Mouse (Mus musculus): Measurements from ENCODE around the gene Upp2.

Upp2 gene

DNA sequence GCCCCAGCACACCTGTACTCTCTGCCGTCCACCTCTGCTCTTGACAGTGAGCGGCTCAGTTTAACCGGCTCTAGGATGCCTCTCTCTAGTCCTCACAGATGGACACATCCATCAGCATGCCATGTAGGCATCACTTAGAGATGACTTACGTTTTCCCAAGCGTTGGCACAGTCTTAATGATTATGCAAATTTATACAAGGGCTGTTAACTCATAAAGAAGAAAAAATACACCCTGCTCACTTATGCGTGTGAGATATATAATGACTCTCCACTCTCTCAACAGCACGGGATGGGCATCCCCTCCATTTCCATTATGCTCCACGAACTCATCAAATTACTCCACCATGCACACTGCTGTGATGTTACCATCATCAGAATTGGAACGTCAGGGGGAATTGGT, 206.7 kb downstream of the Upp2 start:
- DNase-seq = no peak

DNA sequence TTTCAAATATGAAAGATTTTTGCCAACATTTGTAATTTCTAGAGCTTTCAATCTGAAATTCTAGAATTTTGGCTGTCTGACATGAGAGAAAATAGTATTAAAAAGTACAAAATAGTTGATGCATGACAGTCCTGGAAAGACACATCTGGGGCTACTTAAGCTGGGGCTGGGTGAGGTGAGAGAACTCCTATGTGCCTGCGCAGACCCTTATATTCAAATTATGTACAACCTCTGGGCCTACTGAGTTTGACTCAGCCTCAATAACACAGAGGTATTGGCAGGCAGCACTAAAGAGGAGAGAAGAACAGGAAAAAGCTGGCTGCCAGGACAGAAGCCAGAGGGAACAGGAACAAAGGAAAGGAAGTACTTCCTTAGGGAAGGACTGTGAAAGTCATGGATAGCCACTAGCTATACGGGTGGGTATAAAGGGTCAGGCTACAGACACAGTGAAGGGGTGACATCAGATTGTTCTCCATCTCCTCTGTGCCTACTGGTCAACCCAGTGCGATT, 211.9 kb downstream of the Upp2 start:
- no peak for DNase-seq

DNA sequence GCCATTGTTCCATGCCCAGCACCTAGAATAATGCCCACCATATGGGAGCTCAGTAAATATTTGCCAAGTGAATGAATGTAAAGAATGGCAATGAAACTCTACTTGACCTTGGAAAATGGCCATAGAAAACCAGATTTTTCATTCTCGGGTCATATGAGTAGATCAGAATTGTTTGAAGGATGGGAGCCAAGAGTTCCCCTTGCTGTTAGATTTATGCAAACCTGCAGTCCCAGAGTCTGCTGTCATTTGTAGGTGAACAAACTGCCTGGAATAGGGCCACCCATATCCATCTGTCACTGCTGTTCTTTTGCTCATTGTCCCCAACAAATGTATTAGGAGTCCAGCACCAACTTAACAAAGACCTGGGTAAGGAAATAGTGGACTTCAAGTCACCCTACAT, 216.4 kb downstream of the Upp2 start:
- DNase-seq = no peak

DNA sequence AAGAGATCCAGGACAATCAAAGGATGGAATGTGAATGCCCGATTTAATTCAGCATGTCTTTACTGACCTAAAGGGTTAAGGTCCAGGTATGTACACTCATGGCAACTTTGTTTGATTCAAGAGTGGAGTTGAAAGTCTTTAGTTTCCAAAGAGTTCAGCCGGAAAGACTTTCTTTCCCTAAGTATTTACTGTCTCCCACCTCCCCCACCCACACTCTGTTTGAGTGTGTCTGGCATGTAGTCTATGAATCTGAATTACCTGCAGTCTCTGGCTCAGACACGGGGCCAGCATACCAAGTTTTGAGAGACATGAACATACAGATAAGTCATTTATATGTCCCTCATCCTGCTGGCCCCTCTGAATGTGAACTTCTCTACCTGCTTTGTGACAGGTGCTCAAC, 219.1 kb downstream of the Upp2 start:
- DNase-seq = no peak

DNA sequence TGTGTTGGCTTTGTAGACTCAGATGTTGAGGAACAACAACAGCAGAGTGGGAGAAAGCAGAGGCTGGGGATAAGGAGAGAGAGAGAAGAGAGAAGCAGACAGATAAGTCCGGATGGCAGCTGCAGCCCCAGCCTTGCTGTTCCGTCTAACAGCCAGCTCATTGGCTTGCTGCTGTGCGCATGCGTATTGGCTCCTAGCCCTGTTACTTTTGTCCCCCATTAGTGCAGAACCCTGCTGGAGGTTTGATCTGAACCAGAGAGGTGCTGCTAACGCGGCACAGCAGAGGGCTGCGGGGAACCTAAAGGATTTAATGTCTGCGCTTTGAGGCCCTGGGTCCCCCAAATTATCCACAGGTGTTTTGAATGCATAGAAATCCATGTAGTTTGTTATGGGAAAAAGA, 219.6 kb downstream of the Upp2 start:
- DNase-seq = no peak

DNA sequence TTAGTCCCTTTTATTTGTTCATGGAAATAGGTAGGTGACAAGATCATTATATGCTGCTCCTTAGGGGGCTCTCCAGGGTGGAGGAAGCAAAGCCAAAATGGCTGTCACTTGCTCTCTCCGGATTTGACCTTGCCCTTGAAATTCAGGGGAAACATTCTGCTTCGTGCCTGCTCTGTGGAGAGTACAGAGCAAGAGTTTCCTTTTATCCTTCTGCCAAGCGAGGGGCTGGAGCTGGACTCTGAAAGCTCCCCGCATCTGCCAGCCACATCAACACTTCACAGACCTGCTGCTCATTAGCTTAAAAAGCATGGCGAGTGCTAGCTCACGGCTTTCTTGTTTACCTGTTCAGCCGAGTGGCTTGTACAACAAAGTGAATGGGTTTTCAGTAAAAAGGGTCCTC, 220.3 kb downstream of the Upp2 start:
- DNase-seq = no peak

DNA sequence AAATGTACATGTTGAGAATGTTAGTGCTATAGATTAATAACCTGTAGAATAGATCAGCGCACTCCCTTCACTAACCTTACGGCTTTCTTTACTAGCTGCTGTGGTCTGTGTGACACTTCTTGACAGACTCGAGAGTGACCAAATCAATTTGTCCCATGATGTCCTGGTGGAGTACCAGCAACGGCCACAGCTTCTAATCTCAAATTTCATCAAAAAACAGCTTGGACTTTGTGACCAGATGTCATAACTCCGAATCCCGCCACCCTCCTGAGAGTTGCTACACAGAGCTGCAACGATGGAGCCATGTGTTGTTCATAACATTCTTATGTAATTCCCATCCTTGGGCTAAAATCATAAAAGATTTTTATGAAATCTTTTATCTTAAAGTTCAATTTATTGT, 222.8 kb downstream of the Upp2 start:
- no peak for DNase-seq

DNA sequence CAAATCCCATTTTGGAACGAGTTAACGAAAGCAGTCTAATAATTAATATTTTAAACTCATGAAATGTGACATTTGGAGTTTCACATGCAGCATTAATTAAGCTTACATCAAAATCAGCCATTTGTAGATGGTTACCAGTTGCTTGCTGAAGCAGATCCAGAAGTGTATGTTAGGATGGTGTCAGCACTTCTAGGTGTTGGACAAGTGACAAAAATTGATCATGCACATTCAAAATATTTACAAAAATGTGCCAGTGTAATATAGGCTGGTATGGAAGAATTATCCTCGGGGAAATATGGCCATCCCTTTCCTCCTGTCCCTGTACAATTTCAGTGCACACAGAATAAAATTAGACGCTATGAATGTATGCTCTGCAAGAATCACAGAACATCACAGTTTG, 223.3 kb downstream of the Upp2 start:
- DNase-seq = no peak

DNA sequence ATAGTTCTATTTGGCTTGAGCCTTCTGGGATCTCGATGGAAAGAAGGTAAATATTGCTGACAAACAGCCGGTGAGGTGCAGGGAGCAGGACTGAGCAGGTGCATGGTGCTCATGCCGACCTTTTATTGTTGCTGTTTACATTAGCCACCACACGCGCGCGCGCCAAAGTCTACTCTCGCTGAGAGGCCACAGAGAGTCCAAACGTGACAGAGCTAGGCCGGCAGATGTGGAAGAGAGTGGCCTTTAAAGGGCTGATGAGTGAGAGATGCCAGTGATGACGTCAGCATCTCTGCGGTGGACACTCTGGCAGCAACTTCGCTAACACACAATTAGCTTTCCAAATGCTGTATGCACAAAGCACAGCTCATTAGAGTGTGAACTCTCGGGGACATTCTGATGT, 227.4 kb downstream of the Upp2 start:
- DNase-seq = no peak

DNA sequence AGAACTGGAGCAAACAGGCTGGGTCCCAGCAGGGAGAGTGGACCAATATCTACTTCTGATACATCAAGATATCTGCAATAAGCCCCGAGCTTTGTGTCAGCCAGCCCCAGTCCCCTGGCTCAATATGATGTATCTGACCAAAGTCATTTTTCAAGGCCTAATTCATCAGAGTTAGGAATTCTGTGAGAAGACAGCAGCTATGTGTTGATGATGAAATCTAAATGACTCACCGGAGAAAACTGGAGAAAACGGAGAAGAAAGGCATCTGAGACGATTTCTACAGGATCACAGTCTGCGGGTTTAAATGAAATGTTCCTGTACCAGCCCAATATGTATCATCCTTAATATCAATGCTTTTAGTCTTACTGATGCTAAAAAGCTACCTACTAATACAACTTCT, 228.3 kb downstream of the Upp2 start:
- no peak for DNase-seq

DNA sequence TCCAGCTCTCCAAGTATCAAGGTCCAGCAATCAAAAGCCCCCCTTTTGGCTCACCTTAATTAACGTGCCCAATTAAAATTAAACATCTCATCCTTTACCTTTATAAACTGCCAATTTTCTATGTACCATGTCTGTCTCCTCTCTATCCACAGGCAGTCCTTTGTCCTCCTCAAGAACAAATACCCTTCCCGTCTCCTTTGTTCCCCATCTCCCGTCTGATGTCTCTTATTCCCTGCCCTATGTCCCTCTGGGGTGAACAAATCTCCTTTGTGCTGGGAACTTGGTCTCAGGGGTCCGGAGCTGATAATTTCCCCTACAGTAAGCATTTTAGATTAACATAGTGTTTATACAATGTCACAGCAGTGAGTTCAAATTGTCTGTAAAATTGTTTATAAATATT, 230.4 kb downstream of the Upp2 start:
- no peak for DNase-seq

DNA sequence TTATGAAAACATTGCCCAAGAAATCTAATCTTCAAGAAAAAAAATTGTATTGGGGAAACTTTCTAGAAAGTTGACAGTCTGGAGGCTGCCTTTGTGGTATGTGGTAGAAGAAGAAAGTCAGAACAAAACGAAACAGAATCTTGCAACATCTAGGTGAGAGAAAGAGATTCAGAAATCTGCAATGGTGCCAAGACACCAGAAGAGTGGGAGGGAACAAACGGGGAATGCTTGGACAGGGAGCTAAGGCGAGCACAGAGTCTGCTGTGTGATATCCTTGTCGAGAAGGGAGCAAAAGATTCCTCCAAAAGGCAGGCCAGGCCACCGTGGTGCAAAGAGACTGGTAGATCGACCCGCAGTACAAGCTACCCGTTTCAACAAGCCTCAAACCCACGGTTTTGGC, 232.0 kb downstream of the Upp2 start:
- no peak for DNase-seq

DNA sequence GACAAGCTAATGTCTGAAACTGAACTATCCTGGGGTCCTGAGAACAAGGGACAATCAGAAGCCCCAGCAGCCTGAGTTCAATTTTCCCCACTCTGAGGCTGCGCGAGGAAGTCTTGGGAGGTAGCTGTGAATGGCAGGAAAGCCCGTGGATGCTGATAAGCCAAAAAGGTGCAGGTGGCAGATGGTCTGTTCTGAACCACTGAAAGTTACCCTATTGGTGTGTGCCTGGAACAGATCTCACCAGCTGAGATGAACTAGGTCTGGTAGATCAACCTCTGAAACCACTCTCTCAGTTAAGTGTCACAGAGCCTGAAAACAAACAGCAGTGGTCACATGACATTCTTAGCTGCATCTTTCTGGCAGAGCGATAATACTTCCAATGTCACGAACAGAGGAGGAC, 232.5 kb downstream of the Upp2 start:
- no peak for DNase-seq

DNA sequence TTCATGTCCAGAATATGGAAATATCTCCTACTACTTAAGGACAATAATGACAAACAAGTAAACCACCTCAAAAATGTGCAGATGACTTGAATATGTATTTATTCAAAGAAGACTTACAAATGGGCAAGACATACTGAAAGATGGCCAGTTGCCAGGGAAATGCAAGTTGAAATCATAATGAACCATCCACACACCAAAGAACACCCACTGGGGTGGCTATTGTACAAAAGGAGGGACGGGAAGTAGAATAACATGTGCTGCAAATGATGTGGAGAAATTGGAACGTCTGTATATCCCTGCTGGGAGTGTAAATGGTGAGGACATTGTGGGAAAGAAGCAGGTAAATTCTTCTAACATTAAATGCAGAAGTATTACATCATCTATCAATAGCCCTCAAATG, 245.8 kb downstream of the Upp2 start:
- DNase-seq = no peak

DNA sequence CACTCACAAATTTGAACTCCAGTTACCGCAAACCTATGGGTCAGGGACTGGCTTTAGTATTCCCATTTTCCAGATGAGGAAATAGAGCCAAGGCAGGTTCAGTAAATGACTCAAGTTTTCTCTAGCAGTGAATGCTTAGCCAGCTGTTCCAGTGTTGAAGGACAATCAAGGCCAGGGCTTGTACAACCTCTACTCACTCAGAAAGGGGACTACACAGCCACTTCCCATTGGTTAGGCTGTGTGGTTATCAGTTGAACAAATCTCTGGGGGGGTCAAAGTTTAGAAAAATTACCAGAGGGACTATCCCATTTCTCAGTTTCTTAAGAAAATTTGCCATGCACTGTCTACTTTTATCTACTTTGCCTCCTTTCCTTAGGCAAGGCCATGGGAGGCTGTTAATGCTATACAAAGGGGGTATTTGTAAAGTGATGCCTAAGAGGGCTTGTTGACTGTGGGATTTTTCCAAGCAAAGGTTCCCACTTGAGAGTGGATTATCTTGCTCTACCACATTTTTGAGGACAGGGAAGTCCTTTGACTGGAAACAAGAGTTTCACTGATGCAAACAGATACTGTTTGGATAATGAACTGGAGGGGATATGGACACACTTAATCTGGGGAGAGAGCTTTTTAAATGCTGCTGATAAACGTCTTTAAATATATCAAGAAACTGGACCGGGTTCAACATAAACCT, 262.0 kb downstream of the Upp2 start:
- DNase-seq = no peak

DNA sequence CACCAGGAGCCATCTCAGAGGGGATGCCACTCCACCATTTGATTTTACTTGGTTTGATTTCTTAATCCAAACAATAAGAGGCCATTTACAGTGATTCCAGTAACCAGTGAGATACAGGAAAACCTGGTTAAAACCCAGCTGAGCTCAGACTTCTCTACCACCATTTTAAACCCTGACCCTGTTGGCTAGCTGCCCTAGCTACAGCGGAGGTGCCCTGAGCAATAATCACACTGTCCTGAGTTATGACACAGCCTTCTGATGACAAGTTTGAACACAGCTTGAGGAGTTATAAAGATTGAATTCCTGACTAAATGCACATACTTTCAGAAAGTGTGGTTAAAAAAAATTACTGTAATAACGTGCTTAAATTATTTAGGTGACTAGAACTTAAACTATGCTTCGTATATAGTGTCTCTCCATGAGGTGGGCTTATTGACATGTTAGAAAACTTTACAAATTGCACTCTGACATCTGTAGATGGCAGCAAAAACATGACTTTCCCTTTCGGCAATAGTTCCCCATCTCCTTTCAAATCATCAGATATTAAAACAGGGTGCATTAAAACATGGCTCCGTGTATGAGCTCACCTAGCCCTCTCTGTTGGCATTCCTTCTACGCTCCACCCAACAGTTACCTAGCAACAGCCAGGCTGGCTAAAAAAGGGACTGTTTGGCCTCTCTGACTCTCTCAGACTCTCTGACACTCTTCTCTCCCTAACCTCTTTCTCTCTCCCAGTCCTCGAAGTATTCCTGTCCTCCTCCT, 263.1 kb downstream of the Upp2 start:
- no peak for DNase-seq

DNA sequence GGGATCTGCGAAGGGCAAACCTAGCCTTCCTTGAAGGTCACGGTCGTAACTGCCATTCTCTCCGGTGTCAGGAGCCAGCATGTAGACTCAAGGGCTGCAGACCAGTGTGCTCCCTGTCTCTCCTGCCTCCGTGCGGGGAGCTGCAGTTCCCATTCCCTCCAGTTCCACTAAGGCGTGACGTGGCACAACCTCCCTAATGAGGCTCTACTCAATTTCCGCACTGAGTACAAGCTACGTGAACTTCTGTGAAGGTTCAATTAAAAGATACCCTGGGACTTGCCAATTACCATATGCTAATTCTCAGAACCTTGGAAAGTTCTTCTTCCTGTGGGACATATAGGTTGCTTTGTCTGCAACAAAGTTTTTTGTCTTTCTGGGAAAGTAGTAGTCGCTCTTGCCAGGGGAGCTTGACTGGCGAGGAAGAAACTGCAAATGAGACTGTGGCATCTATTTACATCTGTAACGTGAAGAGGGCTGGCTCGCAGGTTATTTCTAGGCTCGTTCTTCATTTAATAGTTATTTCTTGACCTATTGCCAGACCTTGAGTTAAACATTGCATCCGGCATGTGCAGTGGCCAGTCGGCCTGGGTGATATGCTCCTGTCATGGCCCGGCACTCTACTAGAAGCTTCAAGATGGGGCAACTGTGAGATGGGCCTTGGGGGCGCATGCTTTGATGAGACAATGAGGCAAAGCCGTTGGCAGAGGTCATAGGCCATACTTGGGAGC, 265.3 kb downstream of the Upp2 start:
- DNase-seq = no peak

DNA sequence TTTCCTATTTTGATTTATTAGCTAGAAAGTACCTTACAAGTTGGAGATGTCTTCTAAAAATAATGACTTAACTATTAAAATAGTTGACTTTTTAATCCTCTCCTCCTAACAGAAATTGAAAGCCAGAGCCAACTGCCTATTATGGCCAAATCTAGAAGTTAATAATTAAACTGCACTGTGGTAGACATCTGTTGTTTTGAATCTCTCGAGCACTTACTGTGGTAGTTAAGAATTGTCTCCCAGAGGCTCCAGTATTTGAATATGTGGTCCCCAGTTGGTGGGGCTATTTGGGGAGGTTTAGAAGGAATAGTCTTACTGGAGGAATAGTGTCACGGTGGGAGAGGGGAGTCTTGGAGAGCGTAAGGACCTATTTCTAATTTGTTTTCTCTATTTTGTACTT, 273.9 kb downstream of the Upp2 start:
- DNase-seq = no peak

DNA sequence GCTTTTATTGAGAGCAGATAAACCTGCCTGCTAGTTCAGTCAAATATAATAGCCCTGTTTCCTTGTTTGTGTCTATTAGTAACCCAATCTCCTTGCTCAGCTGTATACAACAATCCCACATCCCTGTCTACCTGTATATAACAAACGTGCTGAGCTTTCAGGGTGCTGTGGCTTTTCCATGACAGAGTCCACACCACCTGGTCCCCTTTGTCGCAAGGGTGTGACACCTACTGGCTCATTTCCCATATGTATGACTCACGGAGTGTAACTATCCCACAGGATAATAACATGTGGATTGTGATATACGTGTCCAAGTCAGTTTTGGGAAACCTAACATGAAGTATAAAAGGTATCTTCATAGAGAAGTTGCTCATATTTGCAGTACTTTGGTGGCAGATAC, 275.3 kb downstream of the Upp2 start:
- no peak for DNase-seq

Data from spleen, adult 18-20 months (tissue).